Mouse (Mus musculus): ENCODE measurements at regions not wholly inside any gene's neighbourhood (a gene's known extent, or its start where the extent isn't known, plus 50 kb on each side); places are given as distances from the start of the nearest gene placed in this dataset.

GRCm38 (mm10) chr16:54498270-54498669 is 799.5 kb downstream of the Zpld1 start:
- peak; percentile 22 for DNase-seq (ENCODE audit: low read depth, low spot score)
